Mouse (Mus musculus): ENCODE measurements around the gene Nod2.
"Not testable (repeated sequence)": the region's sequence is repeated elsewhere in the genome, so short reads cannot be mapped to it uniquely, and the experiment has no call there.

Gene Nod2

GRCm38 (mm10) chr8:88631081-88631480, 16.0 kb upstream of the Nod2 start:
- DNase-seq (ENCODE audit: extremely low spot score), result no peak

GRCm38 (mm10) chr8:88633343-88633765, 13.8 kb upstream of the Nod2 start:
- no peak for DNase-seq (ENCODE audit: extremely low spot score)

- no peak for DNase-seq (ENCODE audit: extremely low spot score)
Measured at GRCm38 (mm10) chr8:88635474-88636397, 11.4 kb upstream of the Nod2 start, which contains the start of gene Snx20. Gene Snx20, minus strand, starts transcription at chr8:88636128.

GRCm38 (mm10) chr8:88637092-88638000, 9.8 kb upstream of the Nod2 start:
- DNase-seq (ENCODE audit: extremely low spot score), result no peak

- DNase-seq (ENCODE audit: extremely low spot score), result no peak
Measured at GRCm38 (mm10) chr8:88638908-88639307, 8.2 kb upstream of the Nod2 start.

GRCm38 (mm10) chr8:88642734-88643564, 4.2 kb upstream of the Nod2 start:
- DNase-seq (ENCODE audit: extremely low spot score), result no peak

- no peak for DNase-seq (ENCODE audit: extremely low spot score)
Measured at GRCm38 (mm10) chr8:88648322-88648721, 1.2 kb downstream of the Nod2 start.

- no peak for DNase-seq (ENCODE audit: extremely low spot score)
Measured at GRCm38 (mm10) chr8:88650016-88650708, 3.0 kb downstream of the Nod2 start.

GRCm38 (mm10) chr8:88651122-88651521, 4.0 kb downstream of the Nod2 start:
- not testable (repeated sequence) for DNase-seq (ENCODE audit: extremely low spot score)

GRCm38 (mm10) chr8:88655334-88655733, 8.2 kb downstream of the Nod2 start:
- DNase-seq (ENCODE audit: extremely low spot score), result no peak

GRCm38 (mm10) chr8:88659873-88660272, 12.8 kb downstream of the Nod2 start:
- no peak for DNase-seq (ENCODE audit: extremely low spot score)

- no peak for DNase-seq (ENCODE audit: extremely low spot score)
Measured at GRCm38 (mm10) chr8:88662401-88662821, 15.3 kb downstream of the Nod2 start.

- no peak for DNase-seq (ENCODE audit: extremely low spot score)
Measured at GRCm38 (mm10) chr8:88664121-88664520, 17.0 kb downstream of the Nod2 start.

- no peak for DNase-seq (ENCODE audit: extremely low spot score)
Measured at GRCm38 (mm10) chr8:88664947-88665346, 17.8 kb downstream of the Nod2 start.

- no peak for DNase-seq (ENCODE audit: extremely low spot score)
Measured at GRCm38 (mm10) chr8:88666435-88666834, 19.3 kb downstream of the Nod2 start.

GRCm38 (mm10) chr8:88668400-88669086, 21.4 kb downstream of the Nod2 start:
- no peak for DNase-seq (ENCODE audit: extremely low spot score)

GRCm38 (mm10) chr8:88670782-88671181, 23.7 kb downstream of the Nod2 start:
- no peak for DNase-seq (ENCODE audit: extremely low spot score)

GRCm38 (mm10) chr8:88671575-88671974, 24.5 kb downstream of the Nod2 start:
- DNase-seq (ENCODE audit: extremely low spot score), result no peak

- no peak for DNase-seq (ENCODE audit: extremely low spot score)
Measured at GRCm38 (mm10) chr8:88673859-88674258, 26.7 kb downstream of the Nod2 start.

Data from embryo, embryonic 9.5 days (tissue).